23 mouse cellular contexts compared by ENCODE assay signal in the genomic region with DNA sequence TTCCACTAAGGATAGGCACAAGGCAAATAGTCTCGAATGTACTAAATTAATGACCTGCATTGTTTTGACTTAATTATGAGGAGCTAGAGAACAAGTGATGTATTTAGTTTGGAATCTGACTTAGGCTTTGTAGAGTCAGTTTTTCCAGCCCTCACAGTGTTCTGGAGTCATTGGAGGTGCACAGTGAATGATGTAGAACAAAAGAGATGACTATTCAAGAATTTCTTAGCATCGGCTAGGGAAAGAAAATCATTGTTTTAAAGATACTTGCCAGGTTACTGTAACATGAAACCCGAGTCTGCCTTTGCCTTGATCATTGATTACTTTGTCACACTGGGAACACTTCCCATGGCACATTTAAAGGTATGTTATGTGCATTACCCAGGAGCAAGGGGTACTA.
A peak's percentile ranks its signal among the peaks of the same experiment; 100 is the strongest.
DNase-seq lines count a peak whose midpoint lies in the region; ATAC-seq lines count a peak whose summit lies in the region.
"Had no signal": no experiment of that assay in that cellular context is flagged by ENCODE, and none has a peak within 500 bp of the region (broad histone marks: within the 10 kb centered on the region; RNA-seq: fewer than 3 reads in every experiment).

No protein-coding gene starts in this region.

- H3K27me3 ChIP-seq in heart, embryonic 12.5 days (replicated peaks), result no peaks in the 10 kb centered on the region
- H3K27me3 ChIP-seq: CH12.LX had no signal

- H3K36me3 ChIP-seq in heart, embryonic 12.5 days, result no peaks in the 10 kb centered on the region
- H3K36me3 ChIP-seq: G1E had no signal

- WGBS in heart, embryonic 12.5 days, result 60% methylated on average over 3 of the region's 3 CpGs

- 0 out of 2 replicates have a peak, but pooled peaks cover 4% of the 10 kb centered on the region for H3K4me1 ChIP-seq in heart, embryonic 12.5 days (replicated peaks)

- no peaks in the 10 kb centered on the region for H3K9me3 ChIP-seq in heart, embryonic 12.5 days (replicated peaks)
- H3K9me3 ChIP-seq: G1E had no signal

- ATAC-seq in heart, embryonic 12.5 days (ENCODE audit: insufficient number of reproducible peaks, low FRiP score), result no peak
- no peak for ATAC-seq in inflammation-experienced regulatory T-cells, adult 6 months
- ATAC-seq: activated CD4-positive, CD25-positive, alpha-beta regulatory T cell, adult 4 months; CD4-positive, CD25-positive, alpha-beta regulatory T cell, adult 4 months; Patski had no signal

- no peak overlapping the region for H3K9ac ChIP-seq in heart, embryonic 12.5 days

- H3K27ac ChIP-seq in heart, embryonic 12.5 days (ENCODE audit: poor library complexity, severe bottlenecking), result no peak overlapping the region

- peak; percentile 59 for DNase-seq in heart, adult 11 months
- DNase-seq in Muller cell, postnatal 12 days (ENCODE audit: inconsistent ontology term), result peak; percentile 67
- peak; percentile 5 for DNase-seq in ZHBTc4 (ENCODE audit: low read depth, low spot score)
- no peak for DNase-seq in embryo, embryonic 10.5 days (ENCODE audit: low spot score)
- DNase-seq: adrenal gland, adult 2 months; adrenal gland, adult 8-10 months; adrenal gland, postnatal 10 days; adrenal gland, postnatal 14 days; adrenal gland, postnatal 25 days; adrenal gland, postnatal 36 days; B cell, adult 2 months; cerebellum, adult 11 months; cerebellum, adult 11-12 months; cerebellum, adult 18-20 months; cerebellum, adult 2 months; cerebellum, adult 8-10 months had no signal

- H3K4me2 ChIP-seq in heart, embryonic 12.5 days, result no peak overlapping the region

- no peak overlapping the region for H3K4me3 ChIP-seq in heart, embryonic 12.5 days
